Mouse (Mus musculus) mouse embryonic stem cell (cell line): ENCODE results near the gene Atpaf2.
"Not testable (repeated sequence)": the region's sequence is repeated elsewhere in the genome, so short reads cannot be mapped to it uniquely, and the experiment has no call there.

Source experiments
- in situ Hi-C, 2 experiments: fragments of 300-500 bp; cut with MboI; formaldehyde crosslinking; loops; 1 replicate in 1 of 2; 3 replicates in 1 of 2; pipeline ENCODE4 v1.14.3; 2019 to 2020; ENCODE audit warnings: low sequenced_read_pairs in 2 of 2, low pct_unique_long_range_greater_than_20kb in 1 of 2, mixed read lengths in 1 of 2; ENCODE audit not compliant: unreplicated experiment in 1 of 2

The Atpaf2 gene

GRCm38 (mm10) chr11:60417717-60418472 is at the start of gene Atpaf2:
Gene Atpaf2, minus strand, starts transcription at chr11:60418457.
- in situ Hi-C loops: no loop called here

- in situ Hi-C loops: no loop called here
Measured at GRCm38 (mm10) chr11:60465943-60466380, 47.7 kb upstream of the Atpaf2 start.

GRCm38 (mm10) chr11:60457973-60458372 is 39.7 kb upstream of the Atpaf2 start:
- in situ Hi-C loops: no loop called here

- in situ Hi-C loops: no loop called here
Measured at GRCm38 (mm10) chr11:60454745-60455087, 36.5 kb upstream of the Atpaf2 start.

GRCm38 (mm10) chr11:60454080-60454744 is 36.0 kb upstream of the Atpaf2 start, which contains the start of gene Drg2:
Gene Drg2, plus strand, starts transcription at chr11:60454591.
- in situ Hi-C loops: no loop called here

GRCm38 (mm10) chr11:60444007-60444406 is 25.8 kb upstream of the Atpaf2 start:
- in situ Hi-C loops: no loop called here

- in situ Hi-C loops: no loop called here
Measured at GRCm38 (mm10) chr11:60442896-60443295, 24.6 kb upstream of the Atpaf2 start.

GRCm38 (mm10) chr11:60440176-60440575 is 21.9 kb upstream of the Atpaf2 start:
- in situ Hi-C loops: no loop called here

- in situ Hi-C loops: not testable (repeated sequence)
Measured at GRCm38 (mm10) chr11:60439621-60440020, 21.4 kb upstream of the Atpaf2 start.

- in situ Hi-C loops: no loop called here
Measured at GRCm38 (mm10) chr11:60436618-60437017, 18.4 kb upstream of the Atpaf2 start.

GRCm38 (mm10) chr11:60435133-60435532 is 16.9 kb upstream of the Atpaf2 start:
- in situ Hi-C loops: no loop called here

GRCm38 (mm10) chr11:60433501-60433900 is 15.2 kb upstream of the Atpaf2 start:
- in situ Hi-C loops: no loop called here

- in situ Hi-C loops: no loop called here
Measured at GRCm38 (mm10) chr11:60427628-60428027, 9.4 kb upstream of the Atpaf2 start.

- in situ Hi-C loops: no loop called here
Measured at GRCm38 (mm10) chr11:60426417-60426816, 8.2 kb upstream of the Atpaf2 start.

GRCm38 (mm10) chr11:60423006-60423405 is 4.7 kb upstream of the Atpaf2 start:
- in situ Hi-C loops: no loop called here

- in situ Hi-C loops: no loop called here
Measured at GRCm38 (mm10) chr11:60422046-60422668, 3.9 kb upstream of the Atpaf2 start.

- in situ Hi-C loops: no loop called here
Measured at GRCm38 (mm10) chr11:60418473-60418803, 181 bp upstream of the Atpaf2 start.

- in situ Hi-C loops: no loop called here
Measured at GRCm38 (mm10) chr11:60416963-60417716, 1.1 kb downstream of the Atpaf2 start, which contains the start of gene Gid4. Gene Gid4, plus strand, starts transcription at chr11:60417145.

GRCm38 (mm10) chr11:60416590-60416962 is 1.7 kb downstream of the Atpaf2 start:
- in situ Hi-C loops: no loop called here
